Mouse (Mus musculus) CD4-positive helper T cell, adult 2 months (primary cell): ENCODE measurements around the gene Eif2s3x.
A peak's percentile ranks its signal among the peaks of the same experiment; 100 is the strongest.

Experiments used
- DNase-seq: peaks from one replicate; pipeline ENCODE4 v3.0.0-alpha.2; 2012; ENCODE audit warnings: low read depth, missing footprints, low spot score

The Eif2s3x gene

GRCm38 (mm10) chrX:94212597-94213321, at the start of gene Eif2s3x:
Gene Eif2s3x, minus strand, starts transcription at chrX:94212862.
- peak; percentile 90 for DNase-seq

- DNase-seq, result peak; percentile 17
These were observed 22.9 kb upstream of the Eif2s3x start for GRCm38 (mm10) chrX:94235601-94236000.

GRCm38 (mm10) chrX:94235190-94235555, 22.5 kb upstream of the Eif2s3x start:
- peak; percentile 36 for DNase-seq

GRCm38 (mm10) chrX:94234532-94235189, 22.0 kb upstream of the Eif2s3x start, which contains the start of gene Klhl15:
Gene Klhl15, plus strand, starts transcription at chrX:94234599.
- DNase-seq, result peak; percentile 91

GRCm38 (mm10) chrX:94233936-94234531, 21.4 kb upstream of the Eif2s3x start:
- peak; percentile 50 for DNase-seq

GRCm38 (mm10) chrX:94233432-94233831, 20.8 kb upstream of the Eif2s3x start:
- peak; percentile 41 for DNase-seq

GRCm38 (mm10) chrX:94213384-94213783, 722 bp upstream of the Eif2s3x start:
- no peak for DNase-seq

GRCm38 (mm10) chrX:94212264-94212596, 432 bp downstream of the Eif2s3x start:
- DNase-seq, result no peak

- peak; percentile 31 for DNase-seq
These were observed 14.9 kb downstream of the Eif2s3x start for GRCm38 (mm10) chrX:94197789-94198188.

- peak; percentile 49 for DNase-seq
These were observed 18.8 kb downstream of the Eif2s3x start for GRCm38 (mm10) chrX:94193901-94194300.

- peak; percentile 4 for DNase-seq
These were observed 27.5 kb downstream of the Eif2s3x start for GRCm38 (mm10) chrX:94185156-94185555.

GRCm38 (mm10) chrX:94183814-94184213, 28.8 kb downstream of the Eif2s3x start:
- no peak for DNase-seq

GRCm38 (mm10) chrX:94177715-94178340, 34.8 kb downstream of the Eif2s3x start:
- DNase-seq, result peak; percentile 97

GRCm38 (mm10) chrX:94169348-94169747, 43.3 kb downstream of the Eif2s3x start:
- no peak for DNase-seq

- DNase-seq, result no peak
These were observed 60.3 kb downstream of the Eif2s3x start for GRCm38 (mm10) chrX:94152251-94152830.

GRCm38 (mm10) chrX:94150471-94150870, 62.2 kb downstream of the Eif2s3x start:
- DNase-seq, result no peak

- no peak for DNase-seq
These were observed 70.5 kb downstream of the Eif2s3x start for GRCm38 (mm10) chrX:94142004-94142771.

- DNase-seq, result no peak
These were observed 72.6 kb downstream of the Eif2s3x start for GRCm38 (mm10) chrX:94140080-94140479.
